Mouse (Mus musculus) thymus, adult 2 months (tissue): Measurements from ENCODE around the gene Def6.

Experiments used
- CTCF ChIP-seq: fragments of 200-500 bp; IDR thresholded peaks from 2 replicates; pipeline ENCODE4 v1.5.1; 2012; ENCODE audit warnings: mild to moderate bottlenecking, control low read depth, low read length, moderate library complexity, borderline replicate concordance; ENCODE audit not compliant: control insufficient read depth, poor library complexity, insufficient read depth; ENCODE audit errors: extremely low read depth
- POLR2A ChIP-seq: fragments of 200-500 bp; IDR thresholded peaks from 2 replicates; pipeline ENCODE4 v1.6.1; 2012; ENCODE audit warnings: mild to moderate bottlenecking, low read length, control low read depth, moderate library complexity; ENCODE audit not compliant: control insufficient read depth, poor library complexity, insufficient read depth; ENCODE audit errors: extremely low read depth

- no peak for TF ChIP-seq CTCF
- no peak for TF ChIP-seq POLR2A
These were observed 50.7 kb downstream of the Def6 start for GRCm38 (mm10) chr17:28258325-28258724.
